Mouse (Mus musculus): ENCODE data around the gene Map3k20. TPM values are rescaled to one million over a fixed set of nuclear protein-coding genes. Genes with fewer than 3 reads are reported as not detected.

Gene Map3k20
- polyA plus RNA-seq (2015; fragmentation: Illumina TruSeq; extraction: RNeasy Lipid Tissue Mini Kit (QIAGEN cat#74804); ENCODE audit: low read depth, low replicate concordance) = 5.0 TPM

DNA sequence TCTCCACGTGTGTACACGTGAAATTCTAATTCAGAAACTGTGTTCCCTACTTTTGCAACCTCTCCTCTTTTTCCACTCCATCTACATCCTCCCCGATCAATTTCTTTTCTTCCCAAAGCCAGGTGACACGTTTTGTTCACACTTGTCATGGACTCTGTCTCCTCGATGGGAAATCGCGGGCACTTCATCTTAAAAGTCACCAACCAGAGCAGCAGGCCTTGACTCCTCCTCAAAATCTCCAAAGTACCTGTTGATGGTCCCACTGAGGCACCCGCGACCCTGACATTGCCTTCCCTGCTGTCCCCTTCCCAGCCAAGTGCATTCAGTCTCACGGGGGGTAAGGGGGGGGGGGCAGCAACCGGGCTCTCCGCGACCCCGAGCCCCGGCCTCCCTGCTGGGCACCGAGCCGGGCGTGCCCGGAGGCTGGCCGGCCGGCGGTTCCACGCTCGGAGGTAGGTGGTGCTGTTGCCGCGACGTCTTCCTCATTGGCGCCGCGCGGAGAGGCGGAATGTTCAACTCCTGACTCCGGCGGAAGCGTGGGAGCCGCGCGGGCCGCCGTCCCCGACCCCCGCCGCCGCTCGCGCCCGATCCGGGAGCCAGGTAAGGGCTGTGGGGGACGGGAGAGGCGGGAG, at the start of gene Map3k20:
TSS of gene Map3k20 (plus strand) at position 382 of the 632 bp plus-strand sequence.

DNA sequence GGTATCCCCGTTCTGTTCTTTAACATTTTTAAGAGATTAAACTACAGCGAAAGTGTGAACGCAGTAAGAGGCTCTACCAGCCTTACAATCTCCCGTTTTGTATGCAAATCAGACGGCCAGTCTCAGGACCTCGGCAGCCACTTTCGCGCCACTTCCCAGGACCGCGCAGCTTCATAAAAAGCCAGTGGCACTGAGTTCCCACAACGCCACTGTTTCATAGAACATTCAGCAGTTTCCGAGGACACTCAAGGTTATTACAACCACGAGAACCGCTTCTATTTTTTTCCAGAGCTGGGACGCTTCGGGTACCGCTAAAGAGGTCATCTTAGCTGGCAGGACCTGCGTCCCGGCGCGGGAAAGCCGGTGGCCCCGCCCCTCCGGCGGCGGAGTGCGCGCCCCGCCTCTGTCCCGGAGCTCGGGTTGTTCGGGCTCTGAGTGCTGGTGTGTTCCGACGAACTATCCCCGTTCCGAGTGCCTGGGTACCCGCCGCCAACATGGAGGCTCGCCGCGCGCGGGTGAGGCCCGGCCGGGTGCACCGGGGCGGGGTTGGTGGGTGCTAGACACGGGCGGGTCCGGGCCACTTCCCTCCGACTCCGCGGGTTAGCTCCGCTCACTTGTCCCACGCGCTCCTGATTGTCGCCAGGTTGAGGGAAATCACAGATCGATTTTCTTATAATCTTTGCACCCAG, 190.5 kb downstream of the Map3k20 start, which contains the start of gene Cdca7:
TSS of gene Cdca7 (plus strand) at position 363 of the 689 bp plus-strand sequence.

Other genes with a start within 250 kb of the Map3k20 start
- gene Cdca7, start 190.5 kb downstream of the Map3k20 start, polyA plus RNA-seq (2015; fragmentation: Illumina TruSeq; extraction: RNeasy Lipid Tissue Mini Kit (QIAGEN cat#74804); ENCODE audit: low read depth, low replicate concordance) = 4.7 TPM

Measured in brain, adult 10 weeks (tissue).